Mouse (Mus musculus): ENCODE data around the gene Lmod1.

- TF ChIP-seq CTCF (IDR thresholded peaks at IDR 0.05; ENCODE audit: borderline replicate concordance, control insufficient read depth, extremely low read depth, insufficient read depth, low read length, poor library complexity) (no peak), POLR2A (IDR thresholded peaks at IDR 0.05; ENCODE audit: control insufficient read depth, extremely low read depth, insufficient read depth, low read length, poor library complexity) (no peak)
Observed at GRCm38 (mm10) chr1:135341947-135342346, 17.3 kb downstream of the Lmod1 start.

Measured in thymus, adult 2 months (tissue).